Mouse (Mus musculus) embryonic facial prominence, embryonic 12.5 days (tissue): Measurements from ENCODE around the gene Pappa2. TPM values are rescaled to one million over a fixed set of nuclear protein-coding genes. Genes with fewer than 3 reads are reported as not detected.

Source experiments
- ATAC-seq: fragments of 200-750 bp; cut with Nextera tagmentation; 2 replicates; pipeline ENCODE4 v1.8.0; 2017; ENCODE audit not compliant: insufficient number of reproducible peaks, insufficient read depth, low FRiP score, low TSS enrichment
- H3K27ac ChIP-seq: fragments of 300-500 bp; sonication (generic); 2 replicates; pipeline ENCODE4 v1.5.1; 2016; ENCODE audit warnings: mild to moderate bottlenecking
- H3K27me3 ChIP-seq: fragments of 300-500 bp; sonication (generic); 2 replicates; pipeline ENCODE4 v1.6.1; 2016; ENCODE audit warnings: mild to moderate bottlenecking, moderate library complexity
- H3K36me3 ChIP-seq: fragments of 300-500 bp; sonication (generic); 2 replicates; pipeline ENCODE4 v1.6.1; 2016; ENCODE audit warnings: mild to moderate bottlenecking
- H3K4me1 ChIP-seq: fragments of 300-500 bp; sonication (generic); 2 replicates; pipeline ENCODE4 v1.6.1; 2016
- H3K4me2 ChIP-seq: fragments of 300-500 bp; sonication (generic); replicated peaks from 2 replicates; pipeline ENCODE4 v1.6.1; 2016; ENCODE audit warnings: mild to moderate bottlenecking, moderate library complexity
- H3K4me3 ChIP-seq: fragments of 300-500 bp; sonication (generic); 2 replicates; pipeline ENCODE4 v1.5.1; 2016; ENCODE audit warnings: mild to moderate bottlenecking
- H3K9ac ChIP-seq: fragments of 300-500 bp; sonication (generic); 2 replicates; pipeline ENCODE4 v1.6.1; 2016; ENCODE audit warnings: mild to moderate bottlenecking, moderate library complexity
- H3K9me3 ChIP-seq: fragments of 300-500 bp; sonication (generic); 2 replicates; pipeline ENCODE4 v1.6.1; 2016; ENCODE audit warnings: mild to moderate bottlenecking, moderate library complexity
- whole genome bisulfite sequencing: fragments of 180-500 bp; shearing (Covaris S2); methylation state at CpG from one replicate; pipeline ENCODE4 v1.1.7; 2016; 5-methylcytosine and 5-hydroxymethylcytosine counted together
- polyA plus RNA-seq: library from polyadenylated mRNA; unstranded; fragments of >200 nt; fragmentation: Nextera tagmentation; extraction: Ambion mirVana; gene quantifications from 2 replicates; pipeline ENCODE4 v1.2.1, GENCODE M21; 2016

Gene Pappa2
- polyA plus RNA-seq, 1 experiment from 2014 or later = 2.1 TPM

- no peaks in the 10 kb centered on the region for H3K36me3 ChIP-seq
- H3K27me3 ChIP-seq = no peaks in the 10 kb centered on the region
- H3K4me2 ChIP-seq = no peak overlapping the region
- no peaks in the 10 kb centered on the region for H3K4me1 ChIP-seq
- H3K27ac ChIP-seq = no peak overlapping the region
- H3K4me3 ChIP-seq = no peak overlapping the region
- H3K9ac ChIP-seq = no peak overlapping the region
- 88% methylated on average over 10 of the region's 10 CpGs for WGBS
- H3K9me3 ChIP-seq = no peaks in the 10 kb centered on the region
- ATAC-seq = no peak
Measured at GRCm38 (mm10) chr1:158697859-158698569, 282.3 kb downstream of the Pappa2 start.

- Histone ChIP-seq H3K4me1 (no peaks in the 10 kb centered on the region), H3K4me2 (no peak overlapping the region), H3K9ac (no peak overlapping the region), H3K4me3 (no peak overlapping the region), H3K36me3 (no peaks in the 10 kb centered on the region), H3K27ac (no peak overlapping the region), H3K27me3 (no peaks in the 10 kb centered on the region), H3K9me3 (no peaks in the 10 kb centered on the region)
- ATAC-seq = no peak
- WGBS = 77% methylated on average over 3 of the region's 3 CpGs
Measured at GRCm38 (mm10) chr1:158697423-158697822, 282.9 kb downstream of the Pappa2 start.

DNA sequence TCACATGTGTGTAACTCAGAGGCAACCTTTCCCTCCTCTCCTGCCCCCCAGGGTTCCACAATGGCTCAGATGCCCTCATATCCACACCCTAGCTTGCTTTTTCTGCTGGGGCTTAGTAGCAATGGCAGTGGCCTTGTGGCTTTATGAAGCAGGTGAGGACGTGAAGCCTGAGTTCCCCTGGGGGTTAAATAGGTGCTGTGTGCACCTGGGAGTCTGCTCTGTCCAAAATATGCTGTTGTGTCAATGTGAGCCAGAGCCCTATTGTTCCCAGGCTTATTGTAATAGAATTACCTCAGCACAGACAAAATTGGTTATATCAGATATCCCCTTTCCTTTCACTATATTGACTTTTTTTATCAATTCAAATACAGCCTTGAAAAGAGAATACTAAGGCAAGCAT lies 292.6 kb downstream of the Pappa2 start:
- H3K27ac ChIP-seq = no peak overlapping the region
- H3K4me2 ChIP-seq = no peak overlapping the region
- 47% methylated on average over 1 of the region's 1 CpGs for WGBS
- H3K36me3 ChIP-seq = no peaks in the 10 kb centered on the region; the same call in 1 of the 2 replicates
- no peaks in the 10 kb centered on the region for H3K9me3 ChIP-seq
- H3K4me1 ChIP-seq = no peaks in the 10 kb centered on the region
- no peak for ATAC-seq
- no peak overlapping the region for H3K4me3 ChIP-seq
- H3K9ac ChIP-seq = no peak overlapping the region
- no peaks in the 10 kb centered on the region for H3K27me3 ChIP-seq

GRCm38 (mm10) chr1:158669971-158670592 lies 310.2 kb downstream of the Pappa2 start:
- Histone ChIP-seq H3K27ac (no peak overlapping the region), H3K36me3 (no peaks in the 10 kb centered on the region), H3K4me2 (no peak overlapping the region), H3K9ac (no peak overlapping the region), H3K4me3 (no peak overlapping the region), H3K9me3 (no peaks in the 10 kb centered on the region), H3K4me1 (peaks cover 8% of the 10 kb centered on the region; the same call in 1 of the 2 replicates), H3K27me3 (no peaks in the 10 kb centered on the region)
- ATAC-seq = peak; percentile 76
- WGBS = 44% methylated on average over 3 of the region's 3 CpGs

GRCm38 (mm10) chr1:158666001-158666400 lies 314.3 kb downstream of the Pappa2 start:
- Histone ChIP-seq H3K9me3 (no peaks in the 10 kb centered on the region), H3K27me3 (no peaks in the 10 kb centered on the region), H3K4me1 (peaks cover 8% of the 10 kb centered on the region; the same call in 1 of the 2 replicates), H3K36me3 (no peaks in the 10 kb centered on the region), H3K9ac (no peak overlapping the region), H3K4me2 (no peak overlapping the region), H3K27ac (no peak overlapping the region), H3K4me3 (no peak overlapping the region)
- WGBS = 38% methylated on average over 3 of the region's 3 CpGs
- no peak for ATAC-seq
